Mouse (Mus musculus) adrenal gland, adult (tissue): ENCODE data around the gene Itgal.

ENCODE experiments used
- DNase-seq, 2 experiments: peaks; one replicate each; pipeline ENCODE4 v3.0.0; 2022 to 2023; ENCODE audit warnings: low spot score in 1 of 2; ENCODE audit not compliant: inconsistent age in 2 of 2

Itgal gene

GRCm38 (mm10) chr7:127375271-127376245 is 79.5 kb downstream of the Itgal start, which contains the start of gene Zfp747:
Zfp747 (minus strand) TSS chr7:127376050.
- peak; percentile 93 to 98 for DNase-seq

GRCm38 (mm10) chr7:127378310-127378921 is 82.4 kb downstream of the Itgal start:
- no peak for DNase-seq
